Mouse (Mus musculus) stomach, adult 2 months (tissue): ENCODE results near the gene 4930572O03Rik. TPM values are rescaled to one million over a fixed set of nuclear protein-coding genes. Genes with fewer than 3 reads are reported as not detected.

Source experiments
- polyA plus RNA-seq: library from polyadenylated mRNA; depleted of rRNA; stranded (reverse); fragments of >200 nt; gene quantifications from 2 replicates; pipeline ENCODE4 v1.2.3, GENCODE M21; 2012; rRNA removed

4930572O03Rik gene
- not detected in 2 replicates for polyA plus RNA-seq

DNA sequence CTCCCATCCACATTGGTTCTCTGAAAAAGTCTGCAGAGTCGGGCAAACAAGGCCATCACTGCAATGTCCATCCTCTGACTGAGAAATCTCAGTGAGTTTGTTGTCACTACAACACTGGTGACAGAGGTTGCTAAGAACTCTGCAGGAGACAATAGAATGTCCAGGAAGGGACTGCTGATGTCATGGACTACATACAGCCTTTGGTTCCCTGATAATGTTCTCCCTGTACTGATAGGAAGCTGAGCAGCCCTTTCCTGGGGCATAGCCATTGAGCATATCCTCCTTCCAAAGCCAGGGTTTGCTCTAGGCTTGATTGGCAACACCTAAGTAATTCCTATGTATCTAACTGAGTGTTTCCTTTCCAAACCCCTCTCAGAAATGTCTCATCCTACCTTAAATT lies at the start of gene 4930572O03Rik:
TSS of gene 4930572O03Rik (minus strand) at position 101 of the 400 bp plus-strand sequence.

DNA sequence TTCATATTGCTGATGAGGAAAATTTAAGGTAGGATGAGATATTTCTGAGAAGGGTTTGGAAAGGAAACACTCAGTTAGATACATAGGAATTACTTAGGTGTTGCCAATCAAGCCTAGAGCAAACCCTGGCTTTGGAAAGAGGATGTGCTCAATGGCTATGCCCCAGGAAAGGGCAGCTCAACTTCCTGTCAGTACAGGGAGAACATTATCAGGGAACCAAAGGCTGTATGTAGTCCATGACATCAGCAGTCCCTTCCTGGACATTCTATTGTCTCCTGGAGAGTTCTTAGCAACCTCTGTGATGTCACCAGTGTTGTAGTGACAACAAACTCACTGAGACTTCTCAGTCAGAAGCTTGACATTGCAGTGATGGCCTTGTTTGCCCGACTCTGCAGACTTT lies 38.1 kb downstream of the 4930572O03Rik start, which contains the start of gene Speer4d:
TSS of gene Speer4d (plus strand) at position 301 of the 400 bp plus-strand sequence.

Other genes starting within 250 kb of the 4930572O03Rik start
- not detected in 2 replicates for gene Gm21149, start 180.5 kb downstream of the 4930572O03Rik start, polyA plus RNA-seq
- not detected in 2 replicates for gene Gm21190, start 127.8 kb downstream of the 4930572O03Rik start, polyA plus RNA-seq
- gene Gm21083, start 79.7 kb downstream of the 4930572O03Rik start, polyA plus RNA-seq: not detected in 2 replicates
- gene Speer4d, start 38.0 kb downstream of the 4930572O03Rik start, polyA plus RNA-seq: not detected in 2 replicates
- not detected in 2 replicates for gene Speer4c, start 57.2 kb upstream of the 4930572O03Rik start, polyA plus RNA-seq